Mouse (Mus musculus) embryonic fibroblast, embryonic 13.5 days (primary cell): Measurements from ENCODE around the gene Ssna1.

Source experiments
- CTCF ChIP-seq: IDR thresholded peaks from 2 replicates; pipeline ENCODE4 v1.5.1; 2011; ENCODE audit warnings: mild to moderate bottlenecking, control low read depth, low read length, moderate library complexity, borderline replicate concordance; ENCODE audit not compliant: insufficient read depth
- POLR2A ChIP-seq: IDR thresholded peaks from 2 replicates; pipeline ENCODE4 v1.6.1; 2011; ENCODE audit warnings: low read depth, mild to moderate bottlenecking, control low read depth, low read length, moderate library complexity

GRCm38 (mm10) chr2:25289651-25290050 is 17.4 kb upstream of the Ssna1 start, which contains the start of gene Lrrc26:
- TF ChIP-seq CTCF: no peak
- TF ChIP-seq POLR2A: no peak
